Mouse (Mus musculus) right cerebral cortex, postnatal 14 days (tissue): ENCODE data around the gene Lrrc26.
A peak's percentile ranks its signal among the peaks of the same experiment; 100 is the strongest.

ENCODE experiments used
- DNase-seq: peaks from one replicate; pipeline ENCODE4 v3.0.0; 2022

Gene Lrrc26

GRCm38 (mm10) chr2:25303452-25303851 is 13.7 kb downstream of the Lrrc26 start:
- DNase-seq = no peak

DNA sequence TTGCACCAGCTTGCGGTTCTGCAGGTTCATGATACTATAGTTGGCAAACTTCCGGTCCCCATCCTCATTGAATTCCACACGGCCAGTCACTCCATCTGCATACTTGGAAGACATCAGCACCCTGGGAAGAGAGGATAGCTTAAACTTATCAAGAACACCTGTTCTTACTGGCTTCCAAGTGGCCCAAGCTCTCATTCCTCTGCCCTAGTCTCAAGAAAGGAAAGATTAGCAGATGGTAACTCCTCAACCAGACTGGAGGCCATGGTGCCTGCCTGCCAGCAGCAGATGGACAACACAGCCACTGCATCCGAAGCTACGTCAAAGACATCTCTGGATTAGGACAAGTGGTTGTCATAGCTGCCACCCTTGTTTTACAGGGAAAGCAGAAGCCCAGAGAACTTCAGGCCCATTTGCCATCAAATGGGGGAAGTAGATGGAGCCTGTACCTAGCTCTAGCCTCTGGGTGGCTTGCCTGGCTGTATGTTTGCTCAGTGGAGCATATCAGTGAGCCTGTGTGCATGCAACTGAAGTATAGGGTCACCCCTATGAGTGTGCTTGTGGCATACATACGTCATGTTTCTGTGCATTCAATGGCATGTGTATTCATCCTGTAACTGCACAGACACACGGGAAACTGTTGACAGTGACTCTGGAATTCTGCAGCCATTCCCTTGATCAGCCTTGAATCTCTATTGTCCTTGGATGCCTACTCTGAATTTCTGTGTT is 14.4 kb downstream of the Lrrc26 start:
- no peak for DNase-seq

GRCm38 (mm10) chr2:25304657-25305541 is 15.2 kb downstream of the Lrrc26 start:
- peak; percentile 35 for DNase-seq

GRCm38 (mm10) chr2:25305587-25306359 is 16.1 kb downstream of the Lrrc26 start:
- no peak for DNase-seq

GRCm38 (mm10) chr2:25310180-25310579 is 20.5 kb downstream of the Lrrc26 start:
- DNase-seq = no peak

- DNase-seq = no peak
These were observed 21.3 kb downstream of the Lrrc26 start for GRCm38 (mm10) chr2:25310969-25311368.

- no peak for DNase-seq
These were observed 21.8 kb downstream of the Lrrc26 start for GRCm38 (mm10) chr2:25311491-25311891.

DNA sequence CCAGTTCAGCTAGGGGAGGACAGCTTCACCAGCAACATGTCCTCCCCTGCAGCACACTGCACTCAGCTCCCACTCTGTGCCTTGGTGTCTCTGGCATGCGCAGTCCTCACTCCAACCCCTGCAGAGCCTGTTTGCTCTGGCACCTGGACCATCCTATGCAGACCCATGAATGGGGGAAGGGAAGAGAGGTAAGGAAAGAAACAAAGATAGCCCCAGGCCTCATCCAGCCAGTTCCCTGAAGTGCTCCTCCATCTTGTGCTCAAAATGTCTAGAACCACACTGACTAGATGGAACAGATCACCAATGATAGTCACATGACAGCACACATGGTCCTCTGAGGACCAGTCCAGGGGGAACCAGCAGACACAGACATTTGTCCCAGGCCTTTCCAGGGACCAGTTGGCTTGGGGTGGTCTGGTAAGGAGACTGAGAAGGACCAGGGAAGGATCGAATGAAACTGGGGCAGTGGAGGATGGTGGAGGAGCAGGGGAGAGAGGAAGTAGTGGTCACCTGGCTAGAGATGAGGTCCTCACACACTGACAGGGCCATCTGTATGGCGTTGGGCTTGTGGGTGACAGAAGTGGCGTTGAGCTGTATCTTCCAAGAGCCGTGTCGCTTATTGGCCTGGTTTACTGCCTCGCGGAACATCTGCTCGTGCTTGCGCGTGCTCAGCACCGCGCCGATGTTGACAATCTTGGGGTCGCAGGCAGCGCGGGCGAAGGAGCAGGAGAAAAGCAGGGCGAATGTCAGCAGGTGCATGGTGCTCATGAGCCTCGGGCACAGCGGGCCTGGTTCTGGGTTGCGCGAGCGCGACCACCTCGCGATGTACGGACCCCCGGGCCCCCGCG is 28.6 kb downstream of the Lrrc26 start:
- DNase-seq = peak; percentile 36

DNA sequence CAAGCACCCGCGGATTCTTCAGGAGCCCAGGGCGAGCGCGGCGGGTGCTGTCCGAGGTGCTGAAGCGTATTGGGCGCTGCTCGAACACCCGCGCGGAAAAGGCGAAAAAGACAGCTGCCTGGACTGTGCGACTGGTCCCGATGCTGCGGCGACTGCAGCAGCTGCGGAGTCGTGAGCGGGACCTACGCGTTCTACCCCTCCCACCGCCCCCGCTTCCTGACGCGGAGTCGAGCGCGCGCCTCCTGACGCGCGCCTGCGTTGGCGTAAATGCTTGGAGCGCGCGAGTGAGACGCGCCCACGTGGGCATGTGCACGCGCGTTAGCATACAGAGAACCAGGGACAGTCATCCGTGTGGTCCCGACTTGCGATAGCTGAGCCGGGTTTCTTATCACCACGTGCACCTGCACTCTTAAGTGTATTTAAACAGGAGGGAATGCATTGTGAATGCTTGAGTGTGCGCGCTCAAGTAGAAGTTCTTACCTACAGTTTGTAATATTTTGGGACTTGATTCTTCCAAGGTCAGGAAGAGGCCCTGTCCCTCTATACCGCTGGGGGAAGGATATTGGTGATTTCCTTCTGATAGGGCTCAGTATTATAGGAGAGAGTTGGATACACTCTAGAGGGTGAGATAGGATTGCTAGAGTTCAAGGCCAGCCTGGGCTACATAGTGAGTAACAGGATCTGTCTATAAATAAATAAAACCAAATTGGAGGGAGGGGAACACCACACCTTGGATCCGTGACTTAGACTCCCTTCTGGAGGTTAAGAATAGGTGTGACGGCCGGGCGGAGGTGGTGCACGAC is 29.5 kb downstream of the Lrrc26 start, which contains the start of gene Grin1:
Gene Grin1, minus strand, starts transcription at position 217 of the 803 bp plus-strand sequence.
- peak; percentile 91 for DNase-seq

- DNase-seq = no peak
These were observed 30.4 kb downstream of the Lrrc26 start for GRCm38 (mm10) chr2:25320084-25320483.

- DNase-seq = no peak
These were observed 36.3 kb downstream of the Lrrc26 start for GRCm38 (mm10) chr2:25326036-25326435.

DNA sequence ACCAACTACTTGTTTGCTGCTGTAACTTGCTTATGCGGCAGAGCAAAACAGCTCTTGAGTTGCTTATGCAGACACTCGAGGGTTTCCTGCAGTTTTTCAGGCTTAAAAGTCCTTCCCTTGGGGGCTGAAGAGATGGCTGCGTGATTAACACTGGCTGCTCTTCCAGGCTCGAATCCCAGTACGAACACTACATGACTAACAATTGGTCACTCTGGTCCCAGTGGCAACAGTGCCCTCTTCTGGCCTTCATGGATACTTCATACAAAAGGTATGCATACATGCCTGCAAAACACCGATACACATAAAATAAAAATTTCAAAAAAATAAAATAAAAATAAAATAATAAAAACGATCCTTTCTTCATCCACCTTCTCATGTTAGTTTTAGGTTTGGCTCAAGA is 38.7 kb downstream of the Lrrc26 start:
- peak; percentile 41 for DNase-seq

GRCm38 (mm10) chr2:25331470-25331869 is 41.8 kb downstream of the Lrrc26 start:
- no peak for DNase-seq

DNA sequence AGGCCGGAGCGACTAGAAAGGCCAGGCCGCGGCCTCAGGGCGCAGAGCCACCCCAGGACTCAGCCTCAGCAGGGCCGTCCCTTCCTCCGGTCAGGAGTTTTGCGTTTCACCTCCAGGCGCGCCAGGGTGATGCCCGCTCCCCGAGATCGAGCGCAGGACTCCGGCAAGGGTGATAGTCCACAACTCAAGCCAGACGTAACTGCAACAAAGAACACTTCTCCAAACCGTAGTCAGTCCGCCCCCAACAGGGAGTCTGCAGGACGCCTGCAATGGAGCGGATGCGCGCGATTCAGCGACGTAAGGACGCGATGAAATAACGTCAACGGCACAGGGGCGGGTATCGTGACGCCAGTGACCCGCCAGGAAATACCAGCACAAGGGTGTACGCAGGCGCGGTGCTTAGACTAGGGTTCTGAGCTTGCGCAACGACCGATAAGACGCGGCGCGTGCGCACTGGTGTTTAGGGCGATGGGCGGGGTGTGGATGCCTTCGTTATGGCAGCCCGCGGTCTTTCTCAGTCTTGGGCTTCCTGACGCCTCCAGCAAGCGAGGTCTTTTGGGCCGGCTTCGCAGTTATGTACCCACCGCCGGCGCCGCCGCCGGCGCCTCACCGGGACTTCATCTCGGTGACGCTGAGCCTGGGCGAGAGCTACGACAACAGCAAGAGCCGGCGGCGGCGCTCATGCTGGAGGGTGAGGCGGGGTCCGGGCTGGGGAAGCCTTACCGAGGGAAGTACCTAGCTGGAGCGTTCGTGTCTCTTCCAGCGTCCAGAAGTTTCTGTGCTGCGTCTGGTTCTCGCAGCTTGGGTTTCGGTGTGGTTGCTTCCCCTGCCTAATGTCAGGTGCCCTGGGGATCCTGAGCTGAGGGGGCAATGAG is 42.8 kb downstream of the Lrrc26 start, which contains the start of gene Man1b1:
Gene Man1b1, plus strand, starts transcription at position 53 of the 875 bp plus-strand sequence.
- peak; percentile 99 for DNase-seq

- no peak for DNase-seq
These were observed 43.9 kb downstream of the Lrrc26 start for GRCm38 (mm10) chr2:25333569-25333968.

- DNase-seq = no peak
These were observed 48.6 kb downstream of the Lrrc26 start for GRCm38 (mm10) chr2:25338303-25338702.
